Mouse (Mus musculus) CH12.LX (cell line): ENCODE data around the gene Cacna1c.

ENCODE experiments used
- CHD1 ChIP-seq: IDR thresholded peaks from 2 replicates; pipeline ENCODE4 v1.6.1; 2012; ENCODE audit warnings: low read depth, low read length, improper control_type of control experiment, inconsistent platforms
- CTCF ChIP-seq, 2 experiments: IDR thresholded peaks in 1 of 2; conservative IDR thresholded peaks in 1 of 2; 2 replicates each; pipeline ENCODE4 v1.5.1; 2011 to 2012; ENCODE audit warnings: low read depth in 2 of 2, low read length in 2 of 2, improper control_type of control experiment in 1 of 2, inconsistent platforms in 1 of 2, mild to moderate bottlenecking in 1 of 2, moderate library complexity in 1 of 2
- E2F4 ChIP-seq: IDR thresholded peaks from 2 replicates; pipeline ENCODE4 v1.6.1; 2011; ENCODE audit warnings: low read depth, low read length, improper control_type of control experiment; ENCODE audit not compliant: insufficient replicate concordance
- EP300 ChIP-seq: IDR thresholded peaks from 2 replicates; pipeline ENCODE4 v1.6.1; 2011; ENCODE audit warnings: low read length, improper control_type of control experiment
- HCFC1 ChIP-seq: IDR thresholded peaks from 2 replicates; pipeline ENCODE4 v1.6.1; 2012; ENCODE audit warnings: low read depth, mild to moderate bottlenecking, inconsistent platforms, low read length, improper control_type of control experiment
- MAFK ChIP-seq: IDR thresholded peaks from 2 replicates; pipeline ENCODE4 v1.6.1; 2011; ENCODE audit warnings: low read length, improper control_type of control experiment; ENCODE audit not compliant: insufficient replicate concordance
- POLR2A ChIP-seq: IDR thresholded peaks from 2 replicates; pipeline ENCODE4 v1.6.1; 2011; ENCODE audit warnings: low read depth, mild to moderate bottlenecking, improper control_type of control experiment, low read length
- POLR2AphosphoS2 ChIP-seq: IDR thresholded peaks from 2 replicates; pipeline ENCODE4 v1.6.1; 2011; ENCODE audit warnings: low read depth, low read length, improper control_type of control experiment
- RAD21 ChIP-seq: IDR thresholded peaks from 2 replicates; pipeline ENCODE4 v1.6.1; 2011; ENCODE audit warnings: low read depth, mild to moderate bottlenecking, low read length, improper control_type of control experiment, moderate library complexity
- RCOR1 ChIP-seq: conservative IDR thresholded peaks from 2 replicates; pipeline ENCODE4 v1.6.1; 2012; ENCODE audit warnings: low read depth, mild to moderate bottlenecking, inconsistent platforms, low read length, improper control_type of control experiment
- TCF12 ChIP-seq: IDR thresholded peaks from 2 replicates; pipeline ENCODE4 v1.6.1; 2014; ENCODE audit warnings: low read depth, mild to moderate bottlenecking, inconsistent platforms, low read length, improper control_type of control experiment
- UBTF ChIP-seq: IDR thresholded peaks from 2 replicates; pipeline ENCODE4 v1.6.1; 2012; ENCODE audit warnings: low read depth, mild to moderate bottlenecking, inconsistent platforms, low read length, improper control_type of control experiment, moderate library complexity

DNA sequence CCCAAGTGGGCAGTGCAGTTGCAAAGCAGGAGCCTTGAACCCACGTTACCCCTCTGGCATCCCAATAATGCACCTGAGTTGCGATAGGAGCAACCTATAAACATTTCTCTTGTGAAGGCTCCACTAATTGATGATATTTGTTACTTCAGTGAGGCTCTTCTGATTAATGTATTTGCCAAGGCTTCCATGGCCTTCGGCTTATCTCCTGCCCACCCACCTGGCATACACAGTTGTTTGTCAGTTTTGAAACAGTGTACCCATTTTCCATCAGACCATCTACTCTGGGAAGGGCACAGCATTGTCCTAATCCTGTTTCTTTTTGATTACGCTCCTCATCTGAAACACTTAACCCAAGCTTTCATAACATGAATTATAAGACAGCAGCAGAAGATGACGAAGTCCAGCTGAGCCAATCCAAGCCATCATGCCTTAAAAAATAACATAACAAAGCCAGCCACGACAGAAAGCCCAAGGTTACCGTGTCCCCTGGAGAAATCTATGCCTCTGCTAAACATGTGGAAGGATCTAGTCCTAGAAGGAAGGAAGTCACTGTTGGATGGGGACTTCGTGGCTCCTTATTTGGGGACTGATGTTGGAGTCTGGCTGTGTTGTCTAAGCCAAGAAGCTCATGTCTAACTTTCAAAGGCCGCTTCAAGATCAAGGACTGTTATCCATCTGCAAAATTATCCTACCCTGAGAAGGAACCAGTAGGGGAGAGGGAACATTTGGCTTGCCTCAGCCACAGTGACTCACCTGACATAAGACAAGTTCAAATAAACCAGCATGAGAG lies 201.8 kb downstream of the Cacna1c start:
- TF ChIP-seq CTCF (conservative IDR thresholded peaks at IDR 0.05 in 1 of 2, IDR thresholded peaks at IDR 0.05 in 1 of 2; ENCODE audit: low read depth in 2 of 2, low read length in 2 of 2) (no peak), HCFC1 (no peak), CHD1 (no peak), MAFK (no peak), RCOR1 (no peak), E2F4 (no peak), TCF12 (no peak), POLR2AphosphoS2 (no peak), POLR2A (no peak), RAD21 (no peak), UBTF (no peak), EP300 (no peak)
